Mouse (Mus musculus): ENCODE results near the gene Dnajb13.

DNA sequence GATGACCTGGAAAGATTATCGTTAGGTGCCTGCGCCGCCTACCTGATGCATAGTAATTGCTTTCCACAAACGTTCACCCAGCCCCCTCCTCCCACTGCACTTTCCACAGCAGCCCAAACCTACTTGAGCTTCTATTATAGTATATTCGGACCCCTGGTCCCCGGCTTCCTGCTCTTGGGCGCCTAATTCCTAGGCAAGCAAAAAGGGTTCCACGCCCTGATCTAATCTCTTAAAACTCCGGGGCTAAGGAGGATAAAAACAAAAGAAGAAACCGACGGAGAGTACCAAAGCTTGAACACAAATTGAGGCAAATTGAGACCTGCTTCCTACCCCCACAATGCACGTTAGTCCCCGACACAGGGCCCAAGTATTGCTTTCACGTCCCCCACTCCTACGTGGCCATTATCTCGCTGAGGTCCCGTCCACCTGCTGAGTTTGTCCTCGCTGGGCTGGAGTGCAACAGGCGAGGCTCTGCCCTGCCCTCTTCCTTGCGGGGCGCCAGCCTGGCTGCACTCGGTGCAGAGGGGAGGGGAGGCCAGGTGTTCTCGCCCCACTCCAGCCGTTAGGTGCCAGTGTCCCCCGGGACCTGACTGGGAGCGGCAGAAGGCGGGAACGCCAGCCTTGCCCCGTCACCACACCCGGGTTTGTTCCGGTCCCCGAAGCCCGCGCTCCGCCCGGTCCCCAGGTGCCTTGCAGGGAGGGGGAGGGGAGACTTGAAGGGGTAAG is 22.2 kb downstream of the Dnajb13 start:
- TF ChIP-seq CTCF (IDR thresholded peaks at IDR 0.05; ENCODE audit: low read depth, low read length) (no peak), POLR2A (IDR thresholded peaks at IDR 0.05; ENCODE audit: borderline replicate concordance, low read depth, low read length) (no peak)

Measured in bone marrow macrophage, adult 2 months (primary cell).